Mouse (Mus musculus) hindbrain, embryonic 15.5 days (tissue): ENCODE measurements around the gene Cldn15. TPM values are rescaled to one million over a fixed set of nuclear protein-coding genes. Genes with fewer than 3 reads are reported as not detected.

Experiments
- ATAC-seq: fragments of 200-750 bp; cut with Nextera tagmentation; 2 replicates; pipeline ENCODE4 v1.8.0; 2017; ENCODE audit warnings: low read depth, moderate number of reproducible peaks, moderate TSS enrichment; ENCODE audit not compliant: low FRiP score
- H3K27ac ChIP-seq: fragments of 300-500 bp; sonication (generic); replicated peaks from 2 replicates; pipeline ENCODE4 v1.5.1; 2015; ENCODE audit warnings: mild to moderate bottlenecking, inconsistent platforms
- H3K27me3 ChIP-seq: fragments of 300-500 bp; sonication (generic); 2 replicates; pipeline ENCODE4 v1.6.1; 2015; ENCODE audit warnings: control low read depth, inconsistent platforms
- H3K36me3 ChIP-seq: fragments of 300-500 bp; sonication (generic); 2 replicates; pipeline ENCODE4 v1.6.1; 2015; ENCODE audit warnings: control low read depth, inconsistent platforms
- H3K4me1 ChIP-seq: fragments of 300-500 bp; sonication (generic); replicated peaks from 2 replicates; pipeline ENCODE4 v1.6.1; 2015; ENCODE audit warnings: control low read depth, inconsistent platforms
- H3K4me2 ChIP-seq: fragments of 300-500 bp; sonication (generic); 2 replicates; pipeline ENCODE4 v1.6.1; 2015; ENCODE audit warnings: moderate library complexity, mild to moderate bottlenecking, inconsistent platforms
- H3K4me3 ChIP-seq: fragments of 300-500 bp; sonication (generic); 2 replicates; pipeline ENCODE4 v1.5.1; 2015; ENCODE audit warnings: mild to moderate bottlenecking, inconsistent platforms
- H3K9ac ChIP-seq: fragments of 300-500 bp; sonication (generic); 2 replicates; pipeline ENCODE4 v1.6.1; 2015; ENCODE audit warnings: inconsistent platforms
- H3K9me3 ChIP-seq: fragments of 300-500 bp; sonication (generic); 2 replicates; pipeline ENCODE4 v1.6.1; 2016; ENCODE audit warnings: control low read depth, inconsistent platforms
- WGBS: fragments of 180-500 bp; shearing (Covaris S2); methylation state at CpG from one replicate; pipeline ENCODE4 v1.1.7; 2015; 5-methylcytosine and 5-hydroxymethylcytosine counted together
- polyA plus RNA-seq: library from polyadenylated mRNA; unstranded; fragments of >200 nt; fragmentation: Nextera tagmentation; extraction: Ambion mirVana; gene quantifications from 2 replicates; pipeline ENCODE4 v1.2.1, GENCODE M21; 2015

The Cldn15 gene
- polyA plus RNA-seq, 1 experiment from 2014 or later, result 0.19 TPM

- Histone ChIP-seq H3K36me3 (peaks cover 30% of the 10 kb centered on the region), H3K4me1 (peaks cover 8% of the 10 kb centered on the region), H3K27ac (no peak overlapping the region), H3K9ac (no peak overlapping the region), H3K4me2 (no peak overlapping the region), H3K9me3 (no peaks in the 10 kb centered on the region), H3K27me3 (no peaks in the 10 kb centered on the region), H3K4me3 (no peak overlapping the region)
- ATAC-seq, result no peak
- 96% methylated on average over 4 of the region's 4 CpGs for WGBS
These were observed 542 bp downstream of the Cldn15 start for GRCm38 (mm10) chr5:136966861-136967455.

DNA sequence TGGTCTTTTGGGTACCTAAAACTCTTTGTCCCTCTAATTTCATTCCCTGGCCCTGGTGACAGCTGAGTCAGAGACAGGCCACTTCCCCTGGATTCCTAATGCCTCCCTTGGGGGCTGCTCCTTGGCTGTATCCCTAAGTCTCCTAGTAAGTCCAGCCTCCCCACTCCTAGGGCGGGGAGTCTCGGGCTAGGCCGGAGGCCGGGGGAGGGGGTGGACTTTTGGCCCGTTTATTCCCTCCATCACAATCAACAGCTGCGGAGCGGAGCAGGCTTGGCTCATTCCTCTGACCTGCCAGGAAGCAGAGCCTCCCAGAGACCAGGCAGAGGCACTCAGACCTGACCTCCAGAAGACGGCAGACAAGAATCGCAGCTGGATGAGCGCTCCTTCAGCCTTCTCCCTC is 1.2 kb downstream of the Cldn15 start:
- 74% methylated on average over 10 of the region's 10 CpGs for WGBS
- Histone ChIP-seq H3K36me3 (peaks cover 30% of the 10 kb centered on the region), H3K4me2 (no peak overlapping the region), H3K9me3 (no peaks in the 10 kb centered on the region), H3K4me1 (peaks cover 8% of the 10 kb centered on the region), H3K27ac (no peak overlapping the region), H3K4me3 (no peak overlapping the region), H3K9ac (no peak overlapping the region), H3K27me3 (no peaks in the 10 kb centered on the region)
- ATAC-seq, result no peak

- WGBS, result 55% methylated on average over 1 of the region's 1 CpGs
- H3K4me2 ChIP-seq, result no peak overlapping the region
These were observed 4.3 kb downstream of the Cldn15 start for GRCm38 (mm10) chr5:136970703-136971102.

GRCm38 (mm10) chr5:136973670-136974069 is 7.3 kb downstream of the Cldn15 start:
- Histone ChIP-seq H3K36me3 (no peaks in the 10 kb centered on the region), H3K27me3 (no peaks in the 10 kb centered on the region), H3K9me3 (no peaks in the 10 kb centered on the region), H3K4me3 (no peak overlapping the region), H3K27ac (no peak overlapping the region), H3K4me1 (no peaks in the 10 kb centered on the region), H3K9ac (no peak overlapping the region), H3K4me2 (no peak overlapping the region)
- WGBS, result 77% methylated on average over 8 of the region's 8 CpGs
- ATAC-seq, result no peak

More at GRCm38 (mm10) chr5:136970703-136971102, 4.3 kb downstream of the Cldn15 start:
- no peak overlapping the region for H3K4me3 ChIP-seq
- H3K9me3 ChIP-seq, result no peaks in the 10 kb centered on the region
- no peak for ATAC-seq
- H3K27ac ChIP-seq, result no peak overlapping the region
- H3K9ac ChIP-seq, result no peak overlapping the region
- no peaks in the 10 kb centered on the region for H3K27me3 ChIP-seq
- H3K4me1 ChIP-seq, result no peaks in the 10 kb centered on the region
- H3K36me3 ChIP-seq, result peaks cover 17% of the 10 kb centered on the region

DNA sequence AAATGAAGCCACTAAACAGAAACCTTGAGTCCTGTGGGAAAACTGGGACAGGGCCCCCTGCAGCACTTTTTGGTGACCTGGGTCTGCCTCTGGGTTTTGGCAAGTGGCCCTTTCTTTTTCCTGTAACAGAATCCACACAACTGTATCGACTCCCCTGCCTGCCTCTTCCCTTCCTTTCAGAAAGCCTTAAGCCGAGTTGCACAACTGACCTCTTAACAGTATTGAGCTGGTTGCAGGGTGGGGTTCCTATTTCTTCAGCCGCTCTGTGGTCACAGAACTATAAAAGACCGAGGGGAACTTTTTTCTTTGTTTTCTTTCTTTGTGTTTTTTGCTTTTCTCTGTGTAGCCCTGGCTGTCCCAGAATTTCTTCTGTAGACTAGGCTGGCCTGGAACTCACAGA is 11.4 kb downstream of the Cldn15 start:
- no peak overlapping the region for H3K4me3 ChIP-seq
- WGBS, result 79% methylated on average over 4 of the region's 4 CpGs

GRCm38 (mm10) chr5:136979762-136980161 is 13.3 kb downstream of the Cldn15 start:
- H3K4me1 ChIP-seq, result no peaks in the 10 kb centered on the region
- 86% methylated on average over 2 of the region's 2 CpGs for WGBS
- H3K4me3 ChIP-seq, result no peak overlapping the region
- H3K36me3 ChIP-seq, result peaks cover 20% of the 10 kb centered on the region; the same call in 1 of the 2 replicates
- no peak overlapping the region for H3K4me2 ChIP-seq
- H3K27ac ChIP-seq, result no peak overlapping the region
- no peak for ATAC-seq
- H3K27me3 ChIP-seq, result no peaks in the 10 kb centered on the region
- H3K9ac ChIP-seq, result no peak overlapping the region
- H3K9me3 ChIP-seq, result no peaks in the 10 kb centered on the region

More for the DNA sequence above, 11.4 kb downstream of the Cldn15 start:
- Histone ChIP-seq H3K9ac (no peak overlapping the region), H3K27me3 (no peaks in the 10 kb centered on the region), H3K36me3 (peaks cover 20% of the 10 kb centered on the region; the same call in 1 of the 2 replicates), H3K9me3 (no peaks in the 10 kb centered on the region), H3K4me1 (no peaks in the 10 kb centered on the region), H3K27ac (no peak overlapping the region), H3K4me2 (no peak overlapping the region)
- no peak for ATAC-seq

DNA sequence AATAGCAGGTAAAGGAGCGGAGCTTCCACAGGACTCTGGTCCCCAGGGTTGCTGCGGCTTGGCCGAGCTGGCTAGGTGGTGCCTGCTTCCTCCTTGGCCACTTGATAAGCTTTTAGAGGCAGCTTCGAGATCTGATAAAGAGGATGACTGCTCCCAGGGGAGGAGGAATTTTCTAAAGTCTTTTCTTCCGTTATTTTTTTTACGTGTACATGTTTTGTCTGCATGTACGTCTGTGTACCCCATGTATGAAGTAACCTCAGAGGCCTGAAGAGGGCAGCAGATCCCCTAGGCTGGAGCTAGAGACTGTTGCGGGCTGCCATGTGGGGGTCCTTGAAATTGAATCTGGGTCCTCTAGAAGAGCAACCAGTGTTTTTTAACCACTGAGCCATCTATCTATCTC is 14.6 kb downstream of the Cldn15 start:
- no peak overlapping the region for H3K9ac ChIP-seq
- H3K4me1 ChIP-seq, result peaks cover 5% of the 10 kb centered on the region
- H3K4me2 ChIP-seq, result no peak overlapping the region
- no peak overlapping the region for H3K4me3 ChIP-seq
- H3K36me3 ChIP-seq, result peaks cover 20% of the 10 kb centered on the region; the same call in 1 of the 2 replicates
- no peak for ATAC-seq
- H3K27me3 ChIP-seq, result no peaks in the 10 kb centered on the region
- no peaks in the 10 kb centered on the region for H3K9me3 ChIP-seq
- WGBS, result 86% methylated on average over 8 of the region's 8 CpGs
- H3K27ac ChIP-seq, result no peak overlapping the region

- Histone ChIP-seq H3K27me3 (no peaks in the 10 kb centered on the region), H3K4me2 (no peak overlapping the region), H3K4me1 (peaks cover 10% of the 10 kb centered on the region), H3K9me3 (no peaks in the 10 kb centered on the region), H3K27ac (no peak overlapping the region), H3K9ac (no peak overlapping the region), H3K36me3 (peaks cover 20% of the 10 kb centered on the region; the same call in 1 of the 2 replicates), H3K4me3 (no peak overlapping the region)
- no peak for ATAC-seq
- 48% methylated on average over 16 of the region's 16 CpGs for WGBS
These were observed 16.0 kb downstream of the Cldn15 start for GRCm38 (mm10) chr5:136982338-136982930.

DNA sequence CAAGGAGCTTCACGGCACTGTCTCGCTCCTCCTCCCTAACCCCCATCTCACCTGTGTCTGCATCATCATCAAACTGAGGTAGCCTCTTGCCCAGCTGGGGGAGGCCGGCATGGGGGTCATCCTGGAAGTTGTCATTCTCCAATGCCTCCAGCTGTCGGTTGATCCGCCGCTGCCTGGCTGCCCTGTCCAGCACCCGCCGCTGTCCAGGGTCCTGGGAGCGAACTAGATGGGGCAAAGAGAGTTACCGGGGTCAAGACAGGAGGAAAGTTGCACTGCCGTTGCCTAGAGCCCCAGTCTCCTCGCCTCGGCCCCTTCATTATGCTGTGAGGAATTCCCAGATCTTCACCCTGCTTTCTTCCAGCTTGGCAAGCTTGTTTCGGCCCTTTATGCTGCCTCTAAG is 18.4 kb downstream of the Cldn15 start:
- Histone ChIP-seq H3K4me1 (peaks cover 23% of the 10 kb centered on the region), H3K4me2 (no peak overlapping the region), H3K27me3 (no peaks in the 10 kb centered on the region), H3K36me3 (peaks cover 27% of the 10 kb centered on the region), H3K27ac (no peak overlapping the region), H3K9me3 (no peaks in the 10 kb centered on the region), H3K4me3 (no peak overlapping the region), H3K9ac (no peak overlapping the region)
- 59% methylated on average over 14 of the region's 14 CpGs for WGBS
- no peak for ATAC-seq

GRCm38 (mm10) chr5:136986695-136987137 is 20.3 kb downstream of the Cldn15 start, which contains the start of gene Plod3:
Gene Plod3 (plus strand): TSS chr5:136987019.
- WGBS, result under 1% methylated on average over 26 of the region's 26 CpGs
- no peaks in the 10 kb centered on the region for H3K9me3 ChIP-seq
- H3K4me2 ChIP-seq, result peak within 1 kb of the TSS; percentile 92
- H3K4me3 ChIP-seq, result peak within 1 kb of the TSS; percentile 81
- peaks cover 33% of the 10 kb centered on the region for H3K36me3 ChIP-seq
- peak within 1 kb of the TSS; percentile 89 for H3K9ac ChIP-seq
- ATAC-seq, result peak; percentile 93
- H3K27ac ChIP-seq, result peak within 1 kb of the TSS; percentile 95
- no peaks in the 10 kb centered on the region for H3K27me3 ChIP-seq
- H3K4me1 ChIP-seq, result peaks cover 23% of the 10 kb centered on the region

- Histone ChIP-seq H3K27me3 (no peaks in the 10 kb centered on the region), H3K9me3 (no peaks in the 10 kb centered on the region), H3K36me3 (peaks cover 33% of the 10 kb centered on the region), H3K27ac (peak overlapping the region; percentile 95), H3K9ac (peak overlapping the region; percentile 89), H3K4me1 (peaks cover 23% of the 10 kb centered on the region), H3K4me2 (peak overlapping the region; percentile 92), H3K4me3 (peak overlapping the region; percentile 81)
- WGBS, result under 1% methylated on average over 67 of the region's 67 CpGs
- ATAC-seq, result peak; percentile 71
These were observed 20.9 kb downstream of the Cldn15 start for GRCm38 (mm10) chr5:136987138-136987933.

DNA sequence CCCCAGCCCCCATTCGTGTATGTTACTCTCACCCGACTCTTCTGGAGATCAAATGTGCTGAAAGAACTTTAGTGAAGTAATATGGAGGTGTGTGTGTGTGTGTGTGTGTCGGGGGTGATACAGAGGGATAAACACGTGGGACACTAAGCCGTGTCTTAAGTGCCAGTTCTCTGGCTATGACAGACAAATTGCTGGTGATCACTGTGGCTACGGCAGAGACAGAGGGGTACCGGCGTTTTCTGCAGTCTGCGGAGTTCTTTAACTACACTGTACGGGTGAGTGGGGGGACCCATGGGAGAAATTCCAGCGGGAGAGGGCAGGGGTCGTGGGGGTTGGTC is 21.5 kb downstream of the Cldn15 start, which contains the start of gene Znhit1:
Znhit1 (minus strand) TSS at position 88 of the 338 bp plus-strand sequence.
- peak within 1 kb of the TSS; percentile 89 for H3K9ac ChIP-seq
- no peaks in the 10 kb centered on the region for H3K9me3 ChIP-seq
- 4% methylated on average over 12 of the region's 12 CpGs for WGBS
- peak within 1 kb of the TSS; percentile 95 for H3K27ac ChIP-seq
- ATAC-seq, result no peak
- peak within 1 kb of the TSS; percentile 92 for H3K4me2 ChIP-seq
- H3K4me3 ChIP-seq, result peak within 1 kb of the TSS; percentile 81
- no peaks in the 10 kb centered on the region for H3K27me3 ChIP-seq
- H3K36me3 ChIP-seq, result peaks cover 36% of the 10 kb centered on the region
- H3K4me1 ChIP-seq, result peaks cover 23% of the 10 kb centered on the region
